Mouse (Mus musculus): Measurements from ENCODE around the gene Fam24b. TPM values are rescaled to one million over a fixed set of nuclear protein-coding genes. Genes with fewer than 3 reads are reported as not detected.

The Fam24b gene
- not detected for total RNA-seq (2021)
- long read RNA-seq, experiment 1: 0 reads
- long read RNA-seq, experiment 2: 0 reads

- no peak for DNase-seq
Measured at GRCm38 (mm10) chr7:131329416-131329815, at the start of gene Fam24b. Gene Fam24b (minus strand): TSS chr7:131329516.

- DNase-seq: no peak
Measured at GRCm38 (mm10) chr7:131371880-131372651, 42.8 kb upstream of the Fam24b start.

GRCm38 (mm10) chr7:131371470-131371860, 42.1 kb upstream of the Fam24b start:
- DNase-seq: no peak

- peak; percentile 89 for DNase-seq
Measured at GRCm38 (mm10) chr7:131370648-131371469, 41.5 kb upstream of the Fam24b start, which contains the start of gene Pstk. Gene Pstk (plus strand): TSS chr7:131371141.

GRCm38 (mm10) chr7:131364131-131364530, 34.8 kb upstream of the Fam24b start:
- no peak for DNase-seq

- DNase-seq: peak; percentile 92
Measured at GRCm38 (mm10) chr7:131362615-131363300, 33.4 kb upstream of the Fam24b start, which contains the start of gene 2310057M21Rik. Gene 2310057M21Rik (minus strand): TSS chr7:131362759.

- DNase-seq: no peak
Measured at GRCm38 (mm10) chr7:131362269-131362614, 32.9 kb upstream of the Fam24b start.

- DNase-seq: no peak
Measured at GRCm38 (mm10) chr7:131356105-131356504, 26.8 kb upstream of the Fam24b start.

- peak; percentile 14 for DNase-seq
Measured at GRCm38 (mm10) chr7:131345856-131346541, 16.7 kb upstream of the Fam24b start.

GRCm38 (mm10) chr7:131337502-131338068, 8.3 kb upstream of the Fam24b start:
- no peak for DNase-seq

GRCm38 (mm10) chr7:131333564-131333963, 4.2 kb upstream of the Fam24b start, which contains the start of gene Fam24a:
Gene Fam24a (plus strand): TSS chr7:131333864.
- no peak for DNase-seq

- DNase-seq: no peak
Measured at GRCm38 (mm10) chr7:131331688-131332087, 2.4 kb upstream of the Fam24b start.

- no peak for DNase-seq
Measured at GRCm38 (mm10) chr7:131327054-131327453, 2.3 kb downstream of the Fam24b start.

- no peak for DNase-seq
Measured at GRCm38 (mm10) chr7:131322192-131322591, 7.1 kb downstream of the Fam24b start, which contains the start of gene Cuzd1. Gene Cuzd1 (minus strand): TSS chr7:131322292.

- DNase-seq: no peak
Measured at GRCm38 (mm10) chr7:131318340-131318739, 11.0 kb downstream of the Fam24b start.

GRCm38 (mm10) chr7:131317587-131317986, 11.7 kb downstream of the Fam24b start:
- no peak for DNase-seq

GRCm38 (mm10) chr7:131314493-131314892, 14.8 kb downstream of the Fam24b start:
- no peak for DNase-seq

GRCm38 (mm10) chr7:131306733-131307132, 22.6 kb downstream of the Fam24b start:
- no peak for DNase-seq

- DNase-seq: no peak
Measured at GRCm38 (mm10) chr7:131303340-131303739, 26.0 kb downstream of the Fam24b start.

GRCm38 (mm10) chr7:131297151-131297550, 32.2 kb downstream of the Fam24b start:
- no peak for DNase-seq

Data from gastrocnemius, postnatal 25 days (tissue).